Mouse (Mus musculus) left cerebral cortex, adult 6 months (tissue): ENCODE data around the gene Aurkb. TPM values are rescaled to one million over a fixed set of nuclear protein-coding genes. Genes with fewer than 3 reads are reported as not detected.

Experiments
- long read RNA-seq, 2 experiments: library from polyadenylated mRNA; unstranded; transcript quantifications; one replicate each; pipeline ENCODE4 v2.0.0; 2019 to 2020
- polyA plus RNA-seq: library from polyadenylated mRNA; unstranded; fragments of <200 nt; fragmentation: Nextera tagmentation; gene quantifications from 2 replicates; pipeline ENCODE4 v1.2.3, GENCODE M21; 2021

Gene Aurkb
- polyA plus RNA-seq = 0.38 and 0.56 TPM in 2 replicates
- long read RNA-seq, experiment 1, partial matches to known transcripts = 0 of 1 reads
- long read RNA-seq, experiment 1, other reads (novel, unspliced or antisense) = 0 of 1 reads
- long read RNA-seq, experiment 2, partial matches to known transcripts = 0 of 1 reads
- long read RNA-seq, experiment 2, other reads (novel, unspliced or antisense) = 0 of 1 reads

DNA sequence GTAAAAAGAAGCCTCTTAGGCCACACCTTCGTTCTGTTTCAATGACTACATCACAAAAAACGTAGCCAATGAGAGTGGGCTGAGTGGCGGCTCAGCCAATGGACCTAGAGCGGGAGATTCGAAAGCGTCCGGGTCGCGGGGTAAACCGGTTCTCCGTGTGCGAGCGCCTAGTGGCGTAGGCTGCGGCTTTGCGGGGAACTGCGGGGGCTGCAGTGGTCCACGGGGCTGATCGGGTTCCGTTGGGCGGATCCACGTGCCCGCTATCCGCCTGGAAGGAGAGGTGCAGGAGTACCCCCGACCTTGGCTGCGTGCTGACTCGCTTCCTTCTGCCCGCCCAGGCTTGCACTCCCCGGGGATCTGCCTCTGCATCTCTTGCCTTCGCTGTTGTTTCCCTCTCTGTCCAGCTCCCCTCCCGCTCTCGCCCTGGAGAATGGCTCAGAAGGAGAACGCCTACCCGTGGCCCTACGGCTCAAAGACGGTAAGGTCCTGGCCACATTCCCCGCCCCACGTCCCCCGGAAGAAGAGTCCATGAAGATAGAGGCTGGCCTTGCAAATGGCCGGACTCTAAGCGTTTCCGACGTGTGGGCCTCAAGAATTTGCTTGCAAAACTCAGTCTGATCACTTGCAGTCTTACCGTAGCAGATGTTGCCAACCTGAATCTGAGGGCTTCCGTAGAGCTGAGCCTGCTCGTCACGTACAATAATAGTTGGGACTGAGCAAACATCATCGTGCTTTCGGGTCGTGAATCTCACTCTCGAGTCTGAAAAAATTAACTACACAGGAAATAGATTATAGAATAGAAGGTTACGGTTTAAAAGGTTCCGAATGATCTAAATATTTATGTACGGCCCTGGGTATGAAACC is at the start of gene Aurkb:
Gene Aurkb, plus strand, starts transcription at position 117 of the 864 bp plus-strand sequence.

GRCm38 (mm10) chr11:69008182-69009121 is 37.0 kb upstream of the Aurkb start, which contains the start of gene Pfas:
Gene Pfas, minus strand, starts transcription at chr11:69008460.

GRCm38 (mm10) chr11:69015644-69016441 is 29.6 kb upstream of the Aurkb start, which contains the start of gene Ctc1:
Gene Ctc1, plus strand, starts transcription at chr11:69015911.

DNA sequence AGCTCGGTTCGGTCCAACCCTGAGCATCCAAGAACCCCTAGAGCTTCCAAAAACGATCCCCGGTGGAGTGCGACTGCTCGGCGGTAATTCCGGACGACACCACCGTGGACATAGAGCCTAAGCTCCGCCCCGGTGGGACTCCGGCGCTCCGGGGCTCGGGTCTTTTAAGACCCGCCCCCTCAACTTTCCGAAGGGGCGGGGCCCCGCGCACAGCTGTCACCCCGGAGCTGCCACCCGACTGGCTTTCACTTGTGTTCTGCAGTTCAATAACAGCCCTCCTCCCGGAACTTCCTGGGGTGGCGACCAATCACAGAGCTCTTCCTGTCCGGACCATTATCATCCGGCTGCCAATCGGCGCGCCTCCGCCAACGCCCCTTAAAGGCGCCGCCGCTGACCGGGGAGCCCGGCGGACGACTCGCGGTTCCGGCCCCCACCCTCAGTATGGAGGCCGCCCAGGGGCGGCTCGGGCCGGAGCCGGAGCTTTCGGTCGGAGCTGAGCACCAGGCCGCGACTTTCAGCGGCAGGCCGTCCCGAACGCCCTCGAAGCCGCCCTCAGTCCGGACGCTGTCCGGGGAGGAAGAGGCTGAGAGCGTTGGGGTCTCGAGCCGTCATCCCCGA is 14.0 kb downstream of the Aurkb start, which contains the start of gene Borcs6:
Gene Borcs6, plus strand, starts transcription at position 361 of the 618 bp plus-strand sequence.

DNA sequence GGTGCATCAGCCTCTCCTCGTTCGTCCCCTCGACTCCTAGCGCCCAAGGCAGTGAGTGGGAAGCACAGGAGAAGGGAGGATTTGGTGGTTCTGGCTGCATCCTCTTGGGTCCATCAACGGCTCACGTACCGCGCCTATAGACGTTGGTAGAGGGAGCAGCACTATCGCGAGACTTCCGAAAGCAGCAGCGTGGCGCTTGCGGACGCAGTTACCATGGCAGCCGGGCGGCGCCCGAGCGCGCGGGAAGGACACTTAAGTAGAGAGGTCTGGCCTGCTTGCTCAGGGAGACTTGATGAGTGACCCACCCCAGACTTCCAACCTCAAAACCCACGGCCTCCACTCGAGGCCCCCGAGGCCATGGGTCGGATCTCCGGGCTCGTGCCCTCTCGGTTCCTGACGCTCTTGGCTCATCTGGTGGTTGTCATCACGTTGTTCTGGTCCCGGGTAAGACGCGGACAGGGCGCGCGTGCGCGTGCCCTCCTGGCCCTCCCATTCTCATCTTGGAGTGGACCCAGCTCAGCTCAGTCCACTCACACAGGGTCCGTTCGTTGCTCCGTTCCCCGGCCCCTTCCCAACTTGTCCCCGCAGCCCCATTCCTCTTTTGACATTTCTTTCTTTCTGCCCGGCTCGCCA is 25.3 kb downstream of the Aurkb start, which contains the start of gene Tmem107:
Gene Tmem107, plus strand, starts transcription at position 217 of the 633 bp plus-strand sequence.

GRCm38 (mm10) chr11:69088103-69088855 is 42.8 kb downstream of the Aurkb start, which contains the start of gene Vamp2:
Gene Vamp2, plus strand, starts transcription at chr11:69088490.

DNA sequence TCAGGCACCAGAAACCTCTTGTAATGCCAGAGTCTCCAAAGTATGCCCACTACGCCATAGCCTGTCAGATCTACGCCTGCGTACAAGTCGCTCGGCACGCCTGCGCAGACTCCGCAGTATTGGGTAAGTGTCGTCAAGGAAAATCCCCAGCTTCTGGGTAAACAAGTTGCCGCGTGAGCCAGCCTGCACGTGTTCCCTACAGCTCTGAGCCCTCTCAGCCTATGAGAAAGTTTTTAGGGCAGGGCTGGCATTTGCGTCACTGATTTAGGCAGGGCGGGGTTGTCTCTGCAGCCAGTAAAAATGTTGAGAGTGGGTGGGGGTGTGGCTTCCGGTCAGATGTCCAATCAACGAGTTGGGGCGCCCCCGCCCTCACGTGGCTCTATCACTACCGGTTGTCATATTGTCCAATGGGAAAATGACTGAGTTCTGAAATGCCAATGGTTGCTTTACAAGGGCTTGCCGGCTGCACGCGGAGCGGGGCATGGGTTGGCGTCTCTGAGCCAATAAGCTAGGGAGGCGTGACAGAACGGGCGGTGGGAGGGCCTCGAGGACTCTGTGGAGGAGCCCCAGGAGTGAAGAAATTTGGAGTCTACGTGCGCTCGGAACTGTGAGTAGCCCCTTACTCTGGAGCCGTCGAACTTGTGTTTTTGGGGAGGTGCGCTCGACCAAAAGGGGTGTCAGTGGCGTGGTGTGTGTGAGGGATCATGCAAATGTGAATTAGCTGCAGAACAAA is 49.4 kb downstream of the Aurkb start, which contains the start of gene Per1:
Gene Per1, plus strand, starts transcription at position 521 of the 733 bp plus-strand sequence.

Other genes with a start within 250 kb of the Aurkb start
- 89.7 and 92.9 TPM in 2 replicates for gene Ndel1, start 173.8 kb upstream of the Aurkb start, polyA plus RNA-seq
- gene Rnf222, start 157.1 kb upstream of the Aurkb start, polyA plus RNA-seq = not detected in 2 replicates
- 3,549 and 3,569 TPM in 2 replicates for gene Rpl26, start 144.1 kb upstream of the Aurkb start, polyA plus RNA-seq
- not detected in 2 replicates for gene Odf4, start 118.6 kb upstream of the Aurkb start, polyA plus RNA-seq
- gene Arhgef15, start 88.2 kb upstream of the Aurkb start, polyA plus RNA-seq = 9.7 and 13.3 TPM in 2 replicates
- 2.4 and 3.7 TPM in 2 replicates for gene Slc25a35, start 77.5 kb upstream of the Aurkb start, polyA plus RNA-seq
- 26.7 and 27.0 TPM in 2 replicates for gene Rangrf, start 70.5 kb upstream of the Aurkb start, polyA plus RNA-seq
- 10.9 and 12.5 TPM in 2 replicates for gene Pfas, start 37.2 kb upstream of the Aurkb start, polyA plus RNA-seq
- gene Ctc1, start 29.7 kb upstream of the Aurkb start, polyA plus RNA-seq = 14.9 and 16.4 TPM in 2 replicates
- gene Borcs6, start 14.1 kb downstream of the Aurkb start, polyA plus RNA-seq = 13.0 and 28.1 TPM in 2 replicates
- gene Tmem107, start 25.2 kb downstream of the Aurkb start, polyA plus RNA-seq = 35.2 and 37.9 TPM in 2 replicates
- 323 and 837 TPM in 2 replicates for gene Vamp2, start 42.8 kb downstream of the Aurkb start, polyA plus RNA-seq
- gene Per1, start 49.6 kb downstream of the Aurkb start, polyA plus RNA-seq = 25.9 and 39.5 TPM in 2 replicates
- gene Hes7, start 74.8 kb downstream of the Aurkb start, polyA plus RNA-seq = 0.43 and 1.3 TPM in 2 replicates
- gene 9130213A22Rik, start 76.9 kb downstream of the Aurkb start, polyA plus RNA-seq = 0.54 and 0.85 TPM in 2 replicates
- gene Aloxe3, start 80.2 kb downstream of the Aurkb start, polyA plus RNA-seq = 4.5 and 4.8 TPM in 2 replicates
- 3.3 TPM in 2 replicates for gene Alox12b, start 111.3 kb downstream of the Aurkb start, polyA plus RNA-seq
- gene Alox8, start 152.2 kb downstream of the Aurkb start, polyA plus RNA-seq = 2.8 and 4.3 TPM in 2 replicates
- 0.40 and 0.66 TPM in 2 replicates for gene Gucy2e, start 191.4 kb downstream of the Aurkb start, polyA plus RNA-seq